Mouse (Mus musculus): ENCODE results near the gene Mta2. TPM values are rescaled to one million over a fixed set of nuclear protein-coding genes. Genes with fewer than 3 reads are reported as not detected.
"Not testable (repeated sequence)": the region's sequence is repeated elsewhere in the genome, so short reads cannot be mapped to it uniquely, and the experiment has no call there.

The Mta2 gene
- polyA plus RNA-seq, 1 experiment: 29.9 TPM

DNA sequence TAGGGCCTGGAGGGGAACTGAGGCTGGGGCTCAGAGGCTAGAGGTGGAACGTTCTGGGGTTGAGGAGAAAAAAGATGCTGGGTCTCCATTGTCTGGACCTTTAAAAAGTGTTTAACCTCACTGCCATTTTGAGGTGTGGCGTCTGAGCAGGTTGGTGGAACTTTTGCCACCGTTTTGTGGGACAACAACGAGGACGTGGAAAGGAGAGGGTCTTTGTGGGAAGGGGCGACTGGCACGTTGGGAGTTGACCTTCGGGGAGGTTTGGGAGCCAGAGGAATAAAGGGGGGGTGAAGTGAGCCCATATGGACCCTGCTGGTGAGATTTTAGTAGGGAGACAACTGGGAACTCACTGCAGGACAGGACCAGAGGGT lies 25.7 kb downstream of the Mta2 start:
- no peak for DNase-seq (ENCODE audit: low spot score)

DNA sequence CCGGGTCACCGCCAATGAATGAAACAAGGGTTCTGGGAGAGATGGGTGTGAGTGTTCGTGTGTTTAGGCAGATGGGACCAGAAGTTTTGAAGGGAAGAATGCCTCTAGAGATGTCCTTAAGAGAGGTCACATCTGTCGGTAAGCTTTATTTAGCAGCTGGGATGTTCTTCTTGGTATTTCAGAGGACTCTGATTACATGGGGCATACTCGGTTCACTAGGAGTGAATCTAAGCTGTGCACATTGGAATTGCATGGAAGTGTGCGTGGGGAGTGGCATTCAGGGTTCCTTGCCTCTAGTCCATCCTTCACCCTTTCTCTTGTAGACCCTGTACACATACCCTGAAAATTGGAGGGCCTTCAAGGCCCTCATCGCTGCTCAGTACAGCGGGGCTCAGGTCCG lies 26.2 kb downstream of the Mta2 start:
- DNase-seq (ENCODE audit: low spot score): no peak

GRCm38 (mm10) chr19:8972491-8972890 lies 30.8 kb downstream of the Mta2 start:
- not testable (repeated sequence) for DNase-seq (ENCODE audit: low spot score)

DNA sequence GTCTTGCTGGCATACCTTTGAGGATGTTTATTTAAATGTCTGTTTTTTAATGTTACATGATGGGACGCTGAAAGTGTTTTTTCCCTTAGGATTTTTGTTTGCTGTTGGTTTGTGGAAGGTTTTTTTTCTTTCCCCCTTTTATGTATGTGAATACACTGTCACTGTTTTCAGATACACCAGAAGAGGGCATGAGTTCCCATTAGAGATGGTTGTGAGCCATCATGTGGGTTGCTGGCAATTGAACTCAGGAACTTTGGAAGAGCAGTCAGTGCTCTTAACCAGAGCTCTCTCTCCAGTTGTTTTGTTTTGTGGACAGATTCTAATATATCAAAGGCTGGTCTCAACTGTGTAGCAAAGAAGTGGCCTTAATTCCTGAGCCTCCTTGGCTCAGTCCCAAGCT lies 33.0 kb downstream of the Mta2 start:
- no peak for DNase-seq (ENCODE audit: low spot score)

GRCm38 (mm10) chr19:8975491-8975890 lies 33.8 kb downstream of the Mta2 start:
- DNase-seq (ENCODE audit: low spot score): no peak

GRCm38 (mm10) chr19:8976535-8976934 lies 34.9 kb downstream of the Mta2 start:
- no peak for DNase-seq (ENCODE audit: low spot score)

- no peak for DNase-seq (ENCODE audit: low spot score)
These were observed 39.1 kb downstream of the Mta2 start for GRCm38 (mm10) chr19:8980771-8981170.

GRCm38 (mm10) chr19:8981450-8982168 lies 39.9 kb downstream of the Mta2 start:
- no peak for DNase-seq (ENCODE audit: low spot score)

- no peak for DNase-seq (ENCODE audit: low spot score)
These were observed 40.9 kb downstream of the Mta2 start for GRCm38 (mm10) chr19:8982303-8983149.

DNA sequence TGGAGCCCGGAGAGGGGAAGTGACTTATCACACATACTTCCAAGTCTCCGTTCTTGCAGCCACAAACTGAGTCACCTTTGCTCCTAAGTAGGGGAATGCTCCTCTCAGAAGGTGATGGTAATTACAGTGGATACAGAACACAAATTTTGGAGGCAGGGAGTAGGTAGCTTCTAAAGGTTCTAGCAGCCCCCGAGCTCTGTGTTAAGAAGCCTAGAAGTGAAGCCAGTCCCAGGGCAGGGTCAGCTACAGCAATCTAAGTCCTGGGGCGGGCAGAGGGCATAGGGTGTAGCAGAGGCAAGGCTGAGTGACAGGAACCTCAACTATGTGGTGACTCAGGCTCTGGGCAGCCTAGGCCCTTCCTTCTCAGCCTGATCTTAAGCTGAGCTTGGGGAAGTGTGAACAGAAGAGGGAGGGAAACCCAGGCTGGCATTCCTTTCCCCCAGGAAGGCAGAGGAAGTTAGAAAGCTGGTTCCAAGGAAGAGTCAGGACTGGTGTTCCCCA lies 41.5 kb downstream of the Mta2 start:
- no peak for DNase-seq (ENCODE audit: low spot score)

GRCm38 (mm10) chr19:8984255-8984868 lies 42.7 kb downstream of the Mta2 start:
- no peak for DNase-seq (ENCODE audit: low spot score)

GRCm38 (mm10) chr19:8985891-8986290 lies 44.2 kb downstream of the Mta2 start:
- no peak for DNase-seq (ENCODE audit: low spot score)

DNA sequence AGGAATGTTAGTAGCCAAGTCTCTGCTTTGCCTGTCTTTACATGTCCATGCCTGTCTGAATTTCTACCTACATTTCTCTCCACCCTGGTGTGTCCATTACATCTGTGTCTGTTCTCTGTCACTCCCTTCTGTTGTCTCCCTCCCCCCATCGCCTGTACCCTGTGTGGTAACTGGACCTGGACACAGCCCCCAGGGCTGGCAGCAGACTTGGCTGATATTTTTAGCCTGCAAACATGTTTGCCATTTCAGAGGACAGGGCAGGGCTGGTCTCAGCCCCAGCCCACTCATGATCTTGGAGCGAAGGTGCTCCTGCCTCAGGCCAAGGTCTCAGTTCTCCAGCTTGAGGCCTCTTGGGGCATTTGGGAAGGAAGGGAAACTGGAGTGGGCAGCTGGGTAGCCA lies 46.1 kb downstream of the Mta2 start:
- DNase-seq (ENCODE audit: low spot score): no peak

GRCm38 (mm10) chr19:8988346-8989065 lies 46.8 kb downstream of the Mta2 start:
- no peak for DNase-seq (ENCODE audit: low spot score)

DNA sequence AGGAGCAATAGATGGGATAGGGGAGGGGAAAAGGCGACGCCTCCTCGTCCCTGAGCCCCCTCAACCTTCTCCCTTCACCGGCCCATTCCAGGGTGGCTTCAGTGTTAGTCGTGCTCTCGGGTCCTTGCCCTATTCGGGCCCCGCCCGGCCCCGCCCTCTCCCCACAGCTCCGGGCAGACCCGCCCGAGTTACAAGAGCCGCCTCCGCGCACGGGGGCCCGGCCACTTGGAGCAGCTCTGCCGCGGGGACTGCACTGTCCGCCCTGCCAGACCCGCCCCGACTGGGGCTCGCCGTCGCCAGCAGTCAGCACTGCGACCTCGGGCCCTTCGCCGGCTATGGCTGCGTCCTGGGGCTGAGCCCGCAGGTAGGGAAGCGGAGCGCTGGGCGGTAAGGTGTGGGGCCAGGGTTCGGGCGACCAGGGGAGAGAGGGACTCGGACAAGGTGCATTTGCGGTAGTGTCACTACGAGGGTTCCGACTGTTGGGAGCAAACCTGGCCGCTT lies 47.4 kb downstream of the Mta2 start, which contains the start of gene Ahnak:
Gene Ahnak, plus strand, starts transcription at position 219 of the 501 bp plus-strand sequence.
- DNase-seq (ENCODE audit: low spot score): peak; percentile 90

GRCm38 (mm10) chr19:8989567-8990431 lies 48.1 kb downstream of the Mta2 start:
- DNase-seq (ENCODE audit: low spot score): peak; percentile 88

DNA sequence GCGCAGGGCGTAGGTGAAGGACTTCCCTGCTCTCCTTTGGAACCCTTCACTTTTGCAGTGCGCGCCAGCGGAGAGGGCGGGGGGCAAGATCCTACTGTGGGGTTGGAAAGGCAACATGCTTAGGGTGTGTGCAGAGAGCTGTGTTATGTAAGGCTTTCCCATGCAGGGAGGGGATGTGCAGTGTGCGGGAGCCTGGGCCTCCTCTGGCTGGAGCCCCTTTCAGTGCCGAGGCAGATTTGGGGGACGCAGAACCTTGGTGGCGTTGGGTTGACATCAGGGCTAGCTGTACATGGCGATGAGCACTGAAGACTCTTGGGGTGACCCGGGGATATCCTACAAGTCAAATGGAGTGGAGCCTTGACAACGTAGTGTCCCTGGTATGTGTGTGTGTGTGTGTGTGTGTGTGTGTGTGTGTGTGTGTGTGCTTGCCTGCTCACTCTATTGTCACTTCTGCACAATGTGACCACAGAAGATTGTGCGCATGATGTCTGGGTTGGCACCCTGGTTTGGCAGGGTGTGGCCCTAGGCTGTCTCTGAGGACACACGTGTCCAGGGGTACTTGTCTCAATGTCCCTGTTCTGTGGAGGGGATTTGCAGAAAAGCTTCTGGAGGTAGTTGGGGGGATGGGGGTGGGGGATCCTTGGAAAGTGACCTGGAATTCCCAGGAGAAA lies 48.9 kb downstream of the Mta2 start:
- no peak for DNase-seq (ENCODE audit: low spot score)

GRCm38 (mm10) chr19:8991245-8991870 lies 49.7 kb downstream of the Mta2 start:
- DNase-seq (ENCODE audit: low spot score): no peak

Data from urinary bladder, adult 2 months (tissue).